Mouse (Mus musculus): ENCODE measurements around the gene 1700029P11Rik.

The 1700029P11Rik gene

DNA sequence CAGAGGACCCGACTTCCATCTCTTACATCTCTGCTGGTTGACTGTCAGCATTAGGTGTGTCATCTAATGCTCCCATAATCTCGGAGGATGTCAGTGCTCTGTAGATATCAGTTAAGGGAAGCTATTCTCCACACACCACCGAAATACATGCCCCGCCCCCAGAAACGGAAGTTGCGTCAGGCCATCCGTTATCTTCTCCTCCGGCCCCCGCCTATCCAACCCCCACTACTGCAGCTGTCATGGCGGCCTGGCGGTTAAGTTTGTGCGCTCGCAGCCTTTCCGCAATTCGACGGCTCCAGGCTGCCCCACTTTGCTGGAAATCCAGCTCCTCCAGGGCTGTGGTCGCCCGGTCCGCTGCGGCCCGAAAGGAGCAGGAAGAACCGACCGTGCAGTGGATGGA lies at the start of gene 1700029P11Rik:
Gene 1700029P11Rik, plus strand, starts transcription at position 220 of the 400 bp plus-strand sequence.
- no peak for DNase-seq

DNA sequence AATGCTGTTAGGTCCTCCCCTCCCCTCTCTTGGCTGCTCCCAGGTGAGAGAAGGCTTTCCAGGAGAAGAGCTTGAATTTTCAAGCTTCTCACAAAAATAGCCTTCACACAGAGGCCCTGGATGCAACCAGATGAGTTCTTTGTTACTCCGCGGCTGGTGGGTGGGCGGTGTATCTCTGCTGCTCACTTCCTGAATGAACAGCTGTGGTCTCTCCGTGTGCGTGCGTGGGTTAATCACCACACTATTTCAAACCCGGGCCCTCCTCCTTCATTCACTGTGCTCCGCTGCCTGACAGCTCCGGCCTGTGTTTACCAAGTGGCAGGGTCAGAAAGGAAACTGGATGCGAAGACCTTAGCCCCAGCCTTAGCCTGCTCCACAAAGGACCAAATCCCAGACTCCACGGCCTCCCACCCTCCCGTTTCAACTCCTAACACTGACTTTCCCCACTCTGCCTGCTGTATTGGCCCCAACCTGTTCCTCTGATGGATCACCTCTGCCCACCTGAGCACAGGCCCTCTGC lies 47.3 kb upstream of the 1700029P11Rik start:
- peak; percentile 88 for DNase-seq

DNA sequence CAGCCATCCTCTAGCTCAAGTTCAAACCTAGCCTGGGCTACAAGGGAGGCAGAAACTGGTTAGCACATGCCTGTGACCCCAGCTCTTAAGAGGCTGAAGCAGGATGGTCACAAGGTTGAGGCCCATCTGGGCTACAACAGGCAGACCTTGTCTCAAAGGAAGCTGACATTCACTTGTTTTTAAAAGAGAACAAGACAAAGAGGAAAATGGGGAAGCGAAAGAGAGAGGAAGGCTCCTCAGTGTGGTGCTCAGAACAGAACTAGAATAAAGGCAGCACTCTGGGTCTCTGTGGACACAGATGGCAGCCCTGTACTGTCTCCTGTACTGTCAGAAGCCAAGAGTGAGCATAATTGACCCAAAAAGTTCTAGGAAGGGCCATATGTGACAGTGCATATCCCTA lies 46.4 kb upstream of the 1700029P11Rik start:
- no peak for DNase-seq

DNA sequence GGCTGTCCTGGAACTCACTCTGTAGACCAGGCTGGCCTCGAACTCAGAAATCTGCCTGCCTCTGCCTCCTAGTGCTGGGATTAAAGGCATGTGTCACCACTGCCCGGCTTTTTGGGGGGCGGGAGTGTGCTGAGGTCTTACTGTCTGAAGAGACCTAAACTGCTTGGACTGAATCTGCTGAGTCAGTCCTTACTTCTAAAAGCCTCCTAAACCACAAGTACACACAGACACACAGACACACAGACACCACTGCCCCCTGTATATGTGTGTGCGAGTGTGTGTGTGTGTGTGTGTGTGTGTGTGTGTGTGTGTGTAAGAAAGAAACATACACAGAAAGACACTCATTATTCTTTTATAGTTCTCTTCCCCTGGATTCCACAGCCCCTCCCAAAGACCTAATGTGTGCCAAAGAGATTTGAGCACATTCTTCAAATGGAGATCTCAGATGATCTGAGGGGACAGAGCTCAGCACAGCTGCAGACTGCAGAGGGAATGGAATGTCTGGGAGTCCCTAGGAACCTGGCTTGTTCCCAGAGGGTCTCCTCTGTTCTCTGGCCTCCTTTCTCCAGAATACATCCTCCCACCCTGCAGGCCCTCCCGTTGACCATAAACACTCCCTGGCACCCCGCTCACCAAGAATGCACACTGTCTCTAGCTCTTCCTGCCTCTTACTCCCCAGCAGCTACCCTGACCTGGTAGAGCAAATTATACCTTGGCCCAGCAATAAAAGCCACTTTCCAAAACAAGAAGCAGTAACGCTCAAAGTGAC lies 44.3 kb upstream of the 1700029P11Rik start:
- DNase-seq: no peak

- DNase-seq: peak; percentile 78
Observed at GRCm38 (mm10) chr15:81936679-81937078, 43.7 kb upstream of the 1700029P11Rik start, which contains the start of gene Csdc2. Gene Csdc2, plus strand, starts transcription at chr15:81936759.

DNA sequence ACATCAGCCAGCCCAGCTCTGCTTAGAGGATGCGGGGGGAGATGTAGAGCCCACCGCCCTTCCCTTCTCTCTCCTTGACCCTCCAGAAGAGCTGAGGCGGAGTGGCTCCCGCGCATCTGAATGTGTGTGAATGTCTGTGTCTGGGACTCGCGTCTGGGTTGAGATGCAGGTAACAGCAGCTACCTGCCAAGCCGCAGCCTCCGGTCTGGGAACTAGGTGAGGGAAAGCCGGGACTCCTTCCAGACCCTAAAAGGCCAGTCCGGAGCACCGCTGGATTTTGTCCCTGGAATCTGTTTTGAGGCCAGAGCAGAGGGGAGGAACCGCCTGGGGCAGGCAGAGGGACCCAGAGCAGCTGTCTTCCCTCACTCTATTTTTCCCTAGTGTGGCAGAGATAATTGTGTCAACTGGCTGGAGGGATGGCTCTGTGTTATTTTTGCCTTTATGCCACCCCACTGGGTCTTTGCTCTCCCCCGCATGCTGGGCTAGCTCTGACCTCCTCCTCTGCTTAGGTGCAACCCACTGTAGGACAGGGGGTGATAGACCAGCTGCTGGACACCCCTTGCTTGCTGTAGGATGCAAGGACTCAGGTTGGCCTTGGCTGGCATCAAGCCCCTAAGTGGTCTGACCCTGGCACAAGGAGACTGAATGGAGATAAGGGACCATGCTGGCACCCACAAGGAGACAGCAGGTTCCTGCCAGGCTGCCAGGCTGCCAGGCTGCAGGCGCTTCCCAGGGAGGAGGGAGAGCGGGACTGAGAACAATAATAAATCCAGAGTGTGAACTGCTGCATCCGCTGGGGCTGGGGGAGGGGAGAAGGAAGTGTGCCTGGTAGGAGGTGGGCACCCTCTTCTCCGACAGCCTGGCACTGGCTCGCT lies 43.0 kb upstream of the 1700029P11Rik start:
- DNase-seq: peak; percentile 85

- peak; percentile 59 for DNase-seq
Observed at GRCm38 (mm10) chr15:81938246-81938645, 42.1 kb upstream of the 1700029P11Rik start.

DNA sequence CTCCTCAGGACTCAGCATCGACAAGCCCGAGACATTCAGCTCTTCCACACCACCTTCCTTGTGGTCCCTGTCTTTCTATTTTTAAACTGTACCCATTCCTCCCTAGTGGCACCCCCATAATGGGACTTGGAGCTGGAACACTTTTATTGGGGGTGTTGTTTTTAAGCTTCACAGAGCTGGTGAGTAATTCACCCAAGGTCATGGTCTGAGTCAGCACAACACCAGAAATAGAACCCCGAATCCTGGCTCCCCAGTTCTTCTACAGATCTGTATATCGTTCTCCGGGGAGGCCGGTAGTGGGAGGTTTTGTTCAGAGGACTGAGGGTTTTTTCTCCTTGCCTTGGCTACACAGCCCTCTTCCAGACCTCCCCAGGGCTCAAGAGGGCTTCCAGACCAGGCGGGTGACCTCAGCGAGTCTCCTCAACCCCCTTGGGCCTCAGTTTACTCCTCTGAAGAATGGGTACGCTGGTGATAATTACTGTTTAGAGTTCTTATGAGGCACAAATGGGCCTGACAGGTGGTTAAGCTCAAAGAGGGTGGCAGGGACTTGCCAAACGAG lies 41.1 kb upstream of the 1700029P11Rik start:
- peak; percentile 56 for DNase-seq

GRCm38 (mm10) chr15:81939774-81940173 lies 40.6 kb upstream of the 1700029P11Rik start:
- DNase-seq: no peak

DNA sequence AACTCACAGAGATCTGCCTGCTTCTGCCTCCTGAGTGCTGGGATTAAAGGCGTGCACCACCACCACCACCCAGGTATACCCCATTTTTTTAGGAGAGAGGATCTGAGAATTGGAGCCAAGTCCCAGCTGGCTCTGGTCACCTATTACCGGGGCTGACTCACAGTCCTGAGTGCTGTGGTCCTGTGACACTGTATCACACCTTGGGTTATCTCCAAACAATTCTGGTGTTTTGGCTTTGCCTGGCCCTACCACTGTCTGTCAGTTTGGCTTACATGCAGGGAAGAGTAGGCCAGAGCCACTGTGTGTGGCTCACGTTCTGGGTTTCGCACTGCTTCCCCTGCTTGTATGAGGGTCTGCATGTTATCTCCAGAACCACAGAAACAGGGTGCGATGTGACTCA lies 40.1 kb upstream of the 1700029P11Rik start:
- no peak for DNase-seq

- DNase-seq: no peak
Observed at GRCm38 (mm10) chr15:81941010-81941409, 39.3 kb upstream of the 1700029P11Rik start.

DNA sequence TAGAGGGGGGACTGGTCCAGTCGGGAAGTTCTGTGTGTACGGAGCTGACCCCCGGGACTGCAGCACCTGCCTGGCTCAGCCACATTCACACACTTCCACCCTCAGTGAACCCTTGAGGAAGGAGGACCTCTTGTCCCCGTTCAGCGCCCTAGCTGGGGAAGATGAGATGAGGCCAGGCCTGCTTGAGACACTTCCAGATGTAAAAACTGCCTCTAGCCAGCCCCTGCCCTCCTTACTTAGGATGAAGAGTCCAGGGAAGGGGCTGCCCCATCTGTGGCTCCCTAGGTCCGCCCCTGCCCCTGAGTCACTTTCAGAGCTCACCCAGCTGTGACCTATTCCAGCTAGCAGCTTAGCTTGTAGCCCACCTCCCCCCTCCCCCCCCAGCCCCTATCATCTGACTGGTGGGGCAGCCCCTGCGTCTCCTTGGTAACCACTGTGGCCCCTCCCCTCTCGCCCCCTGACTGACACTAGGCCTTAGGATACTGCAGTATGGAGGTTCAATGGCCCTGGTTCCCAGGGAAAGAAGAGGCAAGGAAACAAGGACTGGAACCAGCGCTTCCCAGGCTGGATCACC lies 37.1 kb upstream of the 1700029P11Rik start:
- DNase-seq: no peak

- no peak for DNase-seq
Observed at GRCm38 (mm10) chr15:81949076-81949475, 31.3 kb upstream of the 1700029P11Rik start.

GRCm38 (mm10) chr15:81949476-81950131 lies 30.7 kb upstream of the 1700029P11Rik start:
- DNase-seq: no peak

DNA sequence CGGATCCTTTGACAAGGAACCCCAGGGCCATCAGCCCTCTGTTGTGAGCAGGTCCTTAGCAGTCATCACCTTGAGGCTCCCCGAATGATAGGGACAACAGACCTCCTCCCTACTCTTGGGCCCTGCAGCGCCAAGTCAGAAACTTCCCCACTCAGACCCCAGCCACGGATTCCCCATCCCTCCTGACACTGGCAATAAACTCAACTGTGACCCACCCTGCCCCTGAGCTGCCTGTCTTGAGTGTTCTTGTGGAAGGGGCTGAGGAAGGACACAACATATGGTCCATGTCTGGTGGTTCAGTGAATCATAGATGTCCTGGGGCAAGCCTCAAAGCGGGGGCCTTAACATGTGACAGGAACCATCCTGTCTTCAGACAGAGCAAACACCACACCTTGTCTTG lies 29.6 kb upstream of the 1700029P11Rik start:
- no peak for DNase-seq

GRCm38 (mm10) chr15:81951159-81951558 lies 29.2 kb upstream of the 1700029P11Rik start:
- no peak for DNase-seq

- no peak for DNase-seq
Observed at GRCm38 (mm10) chr15:81952310-81952709, 28.0 kb upstream of the 1700029P11Rik start.

- no peak for DNase-seq
Observed at GRCm38 (mm10) chr15:81954151-81954583, 26.2 kb upstream of the 1700029P11Rik start.

DNA sequence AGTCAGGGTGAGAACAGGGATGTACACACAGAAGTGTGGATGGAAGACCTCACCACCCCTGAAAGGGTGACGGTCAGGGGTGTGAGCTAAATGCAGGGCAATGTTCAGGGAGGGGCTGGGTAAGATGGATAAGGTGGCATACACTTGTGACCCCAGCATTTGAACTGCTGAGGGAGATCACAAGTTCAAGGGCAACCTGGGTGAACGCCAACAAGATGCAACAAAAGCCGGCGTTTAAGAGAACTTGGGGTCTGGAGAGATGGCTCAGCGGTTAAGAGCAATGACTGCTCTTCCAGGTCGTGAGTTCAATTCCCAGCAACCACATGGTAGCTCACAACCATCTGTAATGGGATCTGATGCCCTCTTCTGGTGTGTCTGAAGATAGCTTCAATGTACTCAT lies 25.6 kb upstream of the 1700029P11Rik start:
- DNase-seq: no peak

GRCm38 (mm10) chr15:81955414-81955813 lies 24.9 kb upstream of the 1700029P11Rik start:
- DNase-seq: no peak

GRCm38 (mm10) chr15:81956457-81956856 lies 23.9 kb upstream of the 1700029P11Rik start:
- DNase-seq: peak; percentile 55

GRCm38 (mm10) chr15:81957598-81957997 lies 22.7 kb upstream of the 1700029P11Rik start:
- DNase-seq: peak; percentile 63

Data from right cerebral cortex, adult 18-20 months (tissue).